Mouse (Mus musculus) layer of hippocampus, adult 2 months (tissue): ENCODE measurements around the gene Vmn2r15. TPM values are rescaled to one million over a fixed set of nuclear protein-coding genes. Genes with fewer than 3 reads are reported as not detected.

Source experiments
- DNase-seq, 2 experiments: peaks; one replicate each; pipeline ENCODE4 v3.0.0; 2022; ENCODE audit warnings: low spot score in 2 of 2
- H3K27ac ChIP-seq: fragments of 200-600 bp; 2 replicates; pipeline ENCODE4 v1.8.1; 2022
- H3K4me3 ChIP-seq: fragments of 200-600 bp; 2 replicates; pipeline ENCODE4 v1.8.1; 2022; ENCODE audit warnings: mild to moderate bottlenecking
- CTCF ChIP-seq: fragments of 200-600 bp; conservative IDR thresholded peaks from 2 replicates; pipeline ENCODE4 v1.8.1; 2022; ENCODE audit warnings: antibody characterized with exemption, mild to moderate bottlenecking, moderate library complexity
- long read RNA-seq, 2 experiments: library from polyadenylated mRNA; stranded (forward); transcript quantifications; one replicate each; pipeline ENCODE4 v2.0.0; 2021; ENCODE audit warnings: borderline mapping rate in 2 of 2
- total RNA-seq, 2 experiments: library from RNA; stranded (reverse); gene quantifications; 2 replicates each; pipeline ENCODE4 v1.2.3; 2021

Vmn2r15 gene
- total RNA-seq = under 1 TPM in 1 of 2 experiments, not detected in 1; 0.10 TPM
- long read RNA-seq, experiment 1 = 0 reads
- long read RNA-seq, experiment 2 = 0 reads

GRCm38 (mm10) chr5:109297544-109297943 is at the start of gene Vmn2r15:
Gene Vmn2r15, minus strand, starts transcription at chr5:109297644.
- no peak within 1 kb of the TSS for H3K27ac ChIP-seq
- H3K4me3 ChIP-seq = no peak within 1 kb of the TSS
- no peak for DNase-seq
- no peak for TF ChIP-seq CTCF

GRCm38 (mm10) chr5:109329862-109330261 is 32.4 kb upstream of the Vmn2r15 start, which contains the start of gene Vmn2r16:
Gene Vmn2r16, plus strand, starts transcription at chr5:109330162.
- no peak within 1 kb of the TSS for H3K27ac ChIP-seq
- DNase-seq = no peak
- no peak within 1 kb of the TSS for H3K4me3 ChIP-seq
- TF ChIP-seq CTCF = no peak

- no peak for DNase-seq
- no peak overlapping the region for H3K27ac ChIP-seq
- H3K4me3 ChIP-seq = no peak overlapping the region
- TF ChIP-seq CTCF = no peak
Measured at GRCm38 (mm10) chr5:109294655-109295054, 2.8 kb downstream of the Vmn2r15 start.

Other genes with a start within 250 kb of the Vmn2r15 start
- gene Vmn2r11, start 238.1 kb downstream of the Vmn2r15 start, total RNA-seq = not detected
- not detected for gene Vmn2r12, start 199.7 kb downstream of the Vmn2r15 start, total RNA-seq
- gene Vmn2r13, start 105.4 kb downstream of the Vmn2r15 start, total RNA-seq = not detected
- gene Vmn2r14, start 72.9 kb downstream of the Vmn2r15 start, total RNA-seq = not detected
- gene Vmn2r16, start 32.5 kb upstream of the Vmn2r15 start, total RNA-seq = not detected
- gene Vmn2r17, start 122.0 kb upstream of the Vmn2r15 start, total RNA-seq = not detected